11 mouse cellular contexts compared by ENCODE assay signal in genomic region chr4:128670566-128671191, GRCm38 (mm10). TPM values are rescaled to one million over a fixed set of nuclear protein-coding genes. Genes with fewer than 3 reads are reported as not detected.
DNase-seq lines count a peak whose midpoint lies in the region; ATAC-seq and TF ChIP-seq lines count a peak whose summit lies in the region.
"Had no signal": no experiment of that assay in that cellular context is flagged by ENCODE, and none has a peak within 500 bp of the region (broad histone marks: within the 10 kb centered on the region; RNA-seq: fewer than 3 reads in every experiment).

No protein-coding gene starts in this region.

- H3K27ac ChIP-seq in forebrain, postnatal 0 days (ENCODE audit: low read depth, low read length), result no peak overlapping the region
- H3K27ac ChIP-seq in forebrain, embryonic 11.5 days (ENCODE audit: low read depth, low read length), result no peak overlapping the region
- no peak overlapping the region for H3K27ac ChIP-seq in intestine, postnatal 0 days (ENCODE audit: low read depth, low read length)
- H3K27ac ChIP-seq in liver, embryonic 12.5 days, result peak overlapping the region; percentile 57

- DNase-seq in forebrain, postnatal 0 days, result no peak
- DNase-seq in forebrain, embryonic 11.5 days (ENCODE audit: low spot score), result no peak
- peak; percentile 79 for DNase-seq in embryo, embryonic 10 days (ENCODE audit: low spot score)
- no peak for DNase-seq in ovary, postnatal 36 days (ENCODE audit: low spot score)
- no peak for DNase-seq in layer of hippocampus, adult 9-10 months (ENCODE audit: low spot score)
- no peak for DNase-seq in layer of hippocampus, adult 11-12 months (ENCODE audit: low spot score)
- DNase-seq: adrenal gland, postnatal 10 days; right cerebral cortex, postnatal 14 days had no signal

- H3K4me2 ChIP-seq in forebrain, postnatal 0 days (ENCODE audit: low read depth), result no peak overlapping the region
- no peak overlapping the region for H3K4me2 ChIP-seq in forebrain, embryonic 11.5 days (ENCODE audit: low read depth, low read length, severe bottlenecking)
- peak overlapping the region; percentile 43 for H3K4me2 ChIP-seq in intestine, postnatal 0 days (replicated peaks; ENCODE audit: low read depth)
- H3K4me2 ChIP-seq in liver, embryonic 12.5 days, result peak overlapping the region; percentile 4

- TF ChIP-seq CTCF in forebrain, postnatal 0 days (IDR thresholded peaks at IDR 0.05; ENCODE audit: low read depth), result no peak
- no peak for TF ChIP-seq CTCF in intestine, postnatal 0 days (IDR thresholded peaks at IDR 0.05; ENCODE audit: low read depth)

- no peaks in the 10 kb centered on the region for H3K36me3 ChIP-seq in forebrain, postnatal 0 days (ENCODE audit: insufficient read depth)
- H3K36me3 ChIP-seq in forebrain, embryonic 11.5 days (ENCODE audit: control insufficient read depth, insufficient read depth, low read length), result no peaks in the 10 kb centered on the region
- H3K36me3 ChIP-seq in intestine, postnatal 0 days (ENCODE audit: control insufficient read depth, insufficient read depth), result no peaks in the 10 kb centered on the region
- no peaks in the 10 kb centered on the region for H3K36me3 ChIP-seq in liver, embryonic 12.5 days

- no peak overlapping the region for H3K4me3 ChIP-seq in forebrain, postnatal 0 days (ENCODE audit: low read depth, low read length)
- no peak overlapping the region for H3K4me3 ChIP-seq in forebrain, embryonic 11.5 days (ENCODE audit: low read depth, low read length)
- no peak overlapping the region for H3K4me3 ChIP-seq in intestine, postnatal 0 days (ENCODE audit: low read depth, low read length)
- H3K4me3 ChIP-seq in liver, embryonic 12.5 days, result no peak overlapping the region
- H3K4me3 ChIP-seq: erythroblast, embryonic 14.5 days had no signal

- no peak overlapping the region for H3K9ac ChIP-seq in forebrain, postnatal 0 days
- H3K9ac ChIP-seq in forebrain, embryonic 11.5 days (ENCODE audit: low read length), result no peak overlapping the region
- no peak overlapping the region for H3K9ac ChIP-seq in intestine, postnatal 0 days (ENCODE audit: low read depth, low read length)
- H3K9ac ChIP-seq in liver, embryonic 12.5 days, result 0 out of 2 replicates have a peak overlapping the region, but pooled peaks have one; percentile 1

- H3K9me3 ChIP-seq in forebrain, postnatal 0 days (ENCODE audit: low read length), result no peaks in the 10 kb centered on the region
- no peaks in the 10 kb centered on the region for H3K9me3 ChIP-seq in forebrain, embryonic 11.5 days (ENCODE audit: control insufficient read depth, low read length)
- H3K9me3 ChIP-seq in intestine, postnatal 0 days (ENCODE audit: control insufficient read depth), result no peaks in the 10 kb centered on the region
- H3K9me3 ChIP-seq in liver, embryonic 12.5 days (replicated peaks), result no peaks in the 10 kb centered on the region

- peak; percentile 36; the same call in 1 of the 2 replicates for ATAC-seq in forebrain, postnatal 0 days
- no peak for ATAC-seq in forebrain, embryonic 11.5 days (replicated peaks; ENCODE audit: low FRiP score)
- ATAC-seq in intestine, postnatal 0 days, result peak; percentile 67
- ATAC-seq in liver, embryonic 12.5 days, result peak; percentile 60

- H3K27me3 ChIP-seq in forebrain, postnatal 0 days (ENCODE audit: insufficient read depth, low read length), result no peaks in the 10 kb centered on the region
- H3K27me3 ChIP-seq in forebrain, embryonic 11.5 days (ENCODE audit: control insufficient read depth, insufficient read depth, low read length), result no peaks in the 10 kb centered on the region
- no peaks in the 10 kb centered on the region for H3K27me3 ChIP-seq in intestine, postnatal 0 days (replicated peaks; ENCODE audit: control insufficient read depth, insufficient read depth, low read length)
- H3K27me3 ChIP-seq in liver, embryonic 12.5 days (replicated peaks), result no peaks in the 10 kb centered on the region

- no peaks in the 10 kb centered on the region for H3K4me1 ChIP-seq in forebrain, postnatal 0 days (ENCODE audit: insufficient read depth)
- H3K4me1 ChIP-seq in forebrain, embryonic 11.5 days (replicated peaks; ENCODE audit: control insufficient read depth, insufficient read depth, low read length), result 0 out of 2 replicates have a peak, but pooled peaks cover 3% of the 10 kb centered on the region
- H3K4me1 ChIP-seq in intestine, postnatal 0 days (replicated peaks; ENCODE audit: control insufficient read depth, insufficient read depth, low read length), result peaks cover 5% of the 10 kb centered on the region; the same call in 1 of the 2 replicates
- peaks cover 60% of the 10 kb centered on the region for H3K4me1 ChIP-seq in liver, embryonic 12.5 days

- 45% methylated on average over 11 of the region's 11 CpGs for WGBS in forebrain, postnatal 0 days
- WGBS in forebrain, embryonic 11.5 days, result 53% methylated on average over 11 of the region's 11 CpGs
- 33% methylated on average over 11 of the region's 11 CpGs for WGBS in intestine, postnatal 0 days
- WGBS in liver, embryonic 12.5 days (ENCODE audit: insufficient replicate concordance), result 50% methylated on average over 11 of the region's 11 CpGs

RNA-seq across cellular contexts. Expression of gene Phc2, which starts 16.2 kb away (rescaled TPM):
- total RNA-seq in forebrain, postnatal 0 days (2014; rRNA removed), result 78.3 and 93.2 TPM in 2 replicates
- polyA plus RNA-seq in forebrain, postnatal 0 days (2015; fragmentation: Nextera tagmentation; extraction: Ambion mirVana), result 52.4 and 56.3 TPM in 2 replicates
- 133 and 144 TPM in 2 replicates for polyA plus RNA-seq in forebrain, embryonic 11.5 days (2014; fragmentation: Nextera tagmentation; extraction: Ambion mirVana)
- polyA plus RNA-seq in intestine, postnatal 0 days (2015; fragmentation: Nextera tagmentation; extraction: Ambion mirVana), result 22.9 and 25.4 TPM in 2 replicates
- 30.9 and 33.2 TPM in 2 replicates for polyA plus RNA-seq in liver, embryonic 12.5 days (2016; fragmentation: Nextera tagmentation; extraction: Ambion mirVana)

RNA-seq across cellular contexts. Expression of gene Tlr12, which starts 52.3 kb away (rescaled TPM):
- 1.2 and 1.6 TPM in 2 replicates for total RNA-seq in forebrain, postnatal 0 days (2014; rRNA removed)
- polyA plus RNA-seq in forebrain, postnatal 0 days (2015; fragmentation: Nextera tagmentation; extraction: Ambion mirVana), result 1.2 and 1.3 TPM in 2 replicates
- polyA plus RNA-seq in forebrain, embryonic 11.5 days (2014; fragmentation: Nextera tagmentation; extraction: Ambion mirVana), result 0.35 and 0.75 TPM in 2 replicates
- 2.1 and 2.5 TPM in 2 replicates for polyA plus RNA-seq in intestine, postnatal 0 days (2015; fragmentation: Nextera tagmentation; extraction: Ambion mirVana)
- polyA plus RNA-seq in liver, embryonic 12.5 days (2016; fragmentation: Nextera tagmentation; extraction: Ambion mirVana), result 1.4 and 1.5 TPM in 2 replicates

Comparison
In these comparisons a context has a peak if more than half of its experiments do, and no peak if none do; other contexts are left out.
1. H3K4me2 ChIP-seq: peak in intestine, postnatal 0 days (single experiment) and liver, embryonic 12.5 days (single experiment); none in forebrain, postnatal 0 days (single experiment) and forebrain, embryonic 11.5 days (single experiment).